Mouse (Mus musculus) liver, embryonic 11.5 days (tissue): ENCODE results near the gene Arid3a. TPM values are rescaled to one million over a fixed set of nuclear protein-coding genes. Genes with fewer than 3 reads are reported as not detected.

ENCODE experiments used
- ATAC-seq: fragments of 200-750 bp; cut with Nextera tagmentation; replicated peaks from 2 replicates; pipeline ENCODE4 v1.8.0; 2017; ENCODE audit warnings: moderate number of reproducible peaks, mild to moderate bottlenecking, moderate TSS enrichment, moderate library complexity; ENCODE audit not compliant: low FRiP score
- DNase-seq: peaks from one replicate; pipeline ENCODE4 v3.0.0-alpha.2; 2017; ENCODE audit warnings: low spot score
- H3K27ac ChIP-seq: fragments of 300-500 bp; sonication (generic); 2 replicates; pipeline ENCODE4 v1.5.1; 2014; ENCODE audit warnings: mild to moderate bottlenecking, low read depth, low read length, control low read depth
- H3K27me3 ChIP-seq: fragments of 300-500 bp; sonication (generic); replicated peaks from 2 replicates; pipeline ENCODE4 v1.6.1; 2014; ENCODE audit warnings: low read length, mixed read lengths; ENCODE audit not compliant: control insufficient read depth, insufficient read depth
- H3K36me3 ChIP-seq: fragments of 300-500 bp; sonication (generic); 2 replicates; pipeline ENCODE4 v1.6.1; 2014; ENCODE audit warnings: mild to moderate bottlenecking, low read length, moderate library complexity, mixed read lengths; ENCODE audit not compliant: control insufficient read depth, insufficient read depth
- H3K4me1 ChIP-seq: fragments of 300-500 bp; sonication (generic); replicated peaks from 2 replicates; pipeline ENCODE4 v1.6.1; 2014; ENCODE audit warnings: low read length, mixed read lengths; ENCODE audit not compliant: control insufficient read depth, insufficient read depth
- H3K4me2 ChIP-seq: fragments of 300-500 bp; sonication (generic); 2 replicates; pipeline ENCODE4 v1.6.1; 2014; ENCODE audit warnings: mild to moderate bottlenecking, control low read depth, moderate library complexity
- H3K4me3 ChIP-seq: fragments of 300-500 bp; sonication (generic); 2 replicates; pipeline ENCODE4 v1.5.1; 2014; ENCODE audit warnings: low read depth, low read length, control low read depth
- H3K9ac ChIP-seq: fragments of 300-500 bp; sonication (generic); 2 replicates; pipeline ENCODE4 v1.6.1; 2014; ENCODE audit warnings: low read depth, low read length, control low read depth
- H3K9me3 ChIP-seq: fragments of 300-500 bp; sonication (generic); 2 replicates; pipeline ENCODE4 v1.6.1; 2016; ENCODE audit warnings: low read length, inconsistent platforms, mixed read lengths; ENCODE audit not compliant: control insufficient read depth
- WGBS: fragments of 180-500 bp; shearing (Covaris S2); extraction: QIAGEN DNeasy Blood & Tissue Kit; methylation state at CpG from one replicate; pipeline ENCODE4 v1.1.7; 2014; 5-methylcytosine and 5-hydroxymethylcytosine counted together
- polyA plus RNA-seq: library from polyadenylated mRNA; unstranded; fragments of >200 nt; fragmentation: Nextera tagmentation; extraction: Ambion mirVana; gene quantifications from 2 replicates; pipeline ENCODE4 v1.2.1, GENCODE M21; 2014

Arid3a gene
- polyA plus RNA-seq, 1 experiment from 2014 or later: 12.4 TPM

GRCm38 (mm10) chr10:79977324-79977723, 50.5 kb downstream of the Arid3a start:
- no peak for DNase-seq
- peaks cover 50% of the 10 kb centered on the region for H3K36me3 ChIP-seq
- no peak for ATAC-seq
- peaks cover 15% of the 10 kb centered on the region for H3K4me1 ChIP-seq
- H3K27ac ChIP-seq: no peak overlapping the region
- H3K4me2 ChIP-seq: no peak overlapping the region
- WGBS: 82% methylated on average over 28 of the region's 28 CpGs
- no peak overlapping the region for H3K4me3 ChIP-seq
- peaks cover 21% of the 10 kb centered on the region for H3K9me3 ChIP-seq
- H3K27me3 ChIP-seq: peaks cover 10% of the 10 kb centered on the region
- H3K9ac ChIP-seq: no peak overlapping the region

- Histone ChIP-seq H3K9ac (no peak overlapping the region), H3K4me2 (no peak overlapping the region), H3K27ac (no peak overlapping the region), H3K4me3 (no peak overlapping the region), H3K4me1 (peaks cover 22% of the 10 kb centered on the region), H3K36me3 (peaks cover 50% of the 10 kb centered on the region), H3K9me3 (peaks cover 21% of the 10 kb centered on the region), H3K27me3 (peaks cover 3% of the 10 kb centered on the region; the same call in 1 of the 2 replicates)
- ATAC-seq (no peak), DNase-seq (no peak)
- WGBS: 94% methylated on average over 21 of the region's 21 CpGs
These were observed 51.2 kb downstream of the Arid3a start for GRCm38 (mm10) chr10:79978061-79978460.

GRCm38 (mm10) chr10:79979401-79980155, 52.7 kb downstream of the Arid3a start:
- DNase-seq: no peak
- WGBS: 91% methylated on average over 22 of the region's 22 CpGs
- no peak overlapping the region for H3K9ac ChIP-seq
- H3K27me3 ChIP-seq: no peaks in the 10 kb centered on the region
- ATAC-seq: no peak
- no peak overlapping the region for H3K4me3 ChIP-seq
- no peak overlapping the region for H3K4me2 ChIP-seq
- H3K4me1 ChIP-seq: peaks cover 27% of the 10 kb centered on the region
- H3K36me3 ChIP-seq: peaks cover 50% of the 10 kb centered on the region
- no peak overlapping the region for H3K27ac ChIP-seq
- H3K9me3 ChIP-seq: peaks cover 21% of the 10 kb centered on the region

- Histone ChIP-seq H3K27me3 (peaks cover 3% of the 10 kb centered on the region; the same call in 1 of the 2 replicates), H3K4me1 (peaks cover 51% of the 10 kb centered on the region), H3K9me3 (no peaks in the 10 kb centered on the region), H3K36me3 (peaks cover 19% of the 10 kb centered on the region), H3K27ac (peak overlapping the region; percentile 98), H3K4me2 (peak overlapping the region; percentile 93), H3K9ac (peak overlapping the region; percentile 92), H3K4me3 (peak overlapping the region; percentile 92)
- no peak for ATAC-seq
- 82% methylated on average over 5 of the region's 5 CpGs for whole genome bisulfite sequencing
- no peak for DNase-seq
These were observed 56.4 kb downstream of the Arid3a start for GRCm38 (mm10) chr10:79983205-79983604.

- Histone ChIP-seq H3K27me3 (peaks cover 3% of the 10 kb centered on the region; the same call in 1 of the 2 replicates), H3K4me1 (peaks cover 55% of the 10 kb centered on the region), H3K27ac (peak overlapping the region; percentile 98), H3K36me3 (peaks cover 14% of the 10 kb centered on the region), H3K9ac (peak overlapping the region; percentile 92), H3K9me3 (no peaks in the 10 kb centered on the region), H3K4me3 (peak overlapping the region; percentile 92), H3K4me2 (peak overlapping the region; percentile 93)
- DNase-seq (peak; percentile 73), ATAC-seq (no peak)
- under 1% methylated on average over 21 of the region's 21 CpGs for WGBS
These were observed 56.8 kb downstream of the Arid3a start for GRCm38 (mm10) chr10:79983670-79984069.

GRCm38 (mm10) chr10:79984195-79984816, 57.5 kb downstream of the Arid3a start, which contains the start of gene Tmem259:
TSS of gene Tmem259 (minus strand) at chr10:79984330.
- peaks cover 60% of the 10 kb centered on the region for H3K4me1 ChIP-seq
- ATAC-seq: peak; percentile 79
- WGBS: under 1% methylated on average over 48 of the region's 49 CpGs
- H3K27me3 ChIP-seq: peaks cover 3% of the 10 kb centered on the region
- peak; percentile 87 for DNase-seq
- peak within 1 kb of the TSS; percentile 93 for H3K4me2 ChIP-seq
- peak within 1 kb of the TSS; percentile 98 for H3K27ac ChIP-seq
- H3K36me3 ChIP-seq: peaks cover 9% of the 10 kb centered on the region; the same call in 1 of the 2 replicates
- peak within 1 kb of the TSS; percentile 92 for H3K9ac ChIP-seq
- peak within 1 kb of the TSS; percentile 92 for H3K4me3 ChIP-seq
- no peaks in the 10 kb centered on the region for H3K9me3 ChIP-seq

- ATAC-seq (peak; percentile 89), DNase-seq (peak; percentile 92)
- WGBS: under 1% methylated on average over 22 of the region's 22 CpGs
- peak overlapping the region; percentile 93 for H3K4me2 ChIP-seq
- H3K9ac ChIP-seq: peak overlapping the region; percentile 92
- H3K27ac ChIP-seq: peak overlapping the region; percentile 98
- no peaks in the 10 kb centered on the region for H3K9me3 ChIP-seq
- peak overlapping the region; percentile 92 for H3K4me3 ChIP-seq
- peaks cover 7% of the 10 kb centered on the region for H3K27me3 ChIP-seq
- peaks cover 65% of the 10 kb centered on the region for H3K4me1 ChIP-seq
- peaks cover 6% of the 10 kb centered on the region; the same call in 1 of the 2 replicates for H3K36me3 ChIP-seq
These were observed 58.0 kb downstream of the Arid3a start for GRCm38 (mm10) chr10:79984871-79985270.

- Histone ChIP-seq H3K4me1 (peaks cover 66% of the 10 kb centered on the region), H3K36me3 (peaks cover 6% of the 10 kb centered on the region; the same call in 1 of the 2 replicates), H3K4me3 (peak overlapping the region; percentile 92), H3K27ac (peak overlapping the region; percentile 98), H3K9me3 (no peaks in the 10 kb centered on the region), H3K4me2 (peak overlapping the region; percentile 93), H3K9ac (peak overlapping the region; percentile 92), H3K27me3 (peaks cover 8% of the 10 kb centered on the region)
- DNase-seq: peak; percentile 70
- peak; percentile 15; the same call in 1 of the 2 replicates for ATAC-seq
- WGBS: 3% methylated on average over 35 of the region's 35 CpGs
These were observed 58.7 kb downstream of the Arid3a start for GRCm38 (mm10) chr10:79985334-79986231.
